Mouse (Mus musculus): ENCODE measurements around the gene Pramef6.
"Not testable (repeated sequence)": the region's sequence is repeated elsewhere in the genome, so short reads cannot be mapped to it uniquely, and the experiment has no call there.

The Pramef6 gene

DNA sequence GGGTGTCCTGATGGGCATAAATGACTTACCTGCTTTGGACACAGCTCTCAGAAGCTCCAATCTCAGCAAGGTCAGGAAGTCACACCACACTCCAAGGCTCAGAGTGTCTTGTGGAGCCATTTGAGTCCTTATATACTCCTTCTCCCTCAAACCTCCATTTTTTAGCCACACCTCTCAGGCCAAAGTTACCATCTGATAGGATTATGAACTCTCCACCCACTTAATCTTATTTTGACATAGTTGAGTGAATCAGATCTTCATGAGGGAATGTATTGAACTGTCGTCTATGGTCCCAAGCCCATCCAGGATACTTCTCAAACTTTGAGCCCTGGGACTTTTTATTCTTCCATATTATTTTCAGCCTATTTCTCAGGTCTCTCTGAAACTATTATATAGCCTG lies at the start of gene Pramef6:
Gene Pramef6 (minus strand): TSS at position 101 of the 400 bp plus-strand sequence.
- DNase-seq, result not testable (repeated sequence)

DNA sequence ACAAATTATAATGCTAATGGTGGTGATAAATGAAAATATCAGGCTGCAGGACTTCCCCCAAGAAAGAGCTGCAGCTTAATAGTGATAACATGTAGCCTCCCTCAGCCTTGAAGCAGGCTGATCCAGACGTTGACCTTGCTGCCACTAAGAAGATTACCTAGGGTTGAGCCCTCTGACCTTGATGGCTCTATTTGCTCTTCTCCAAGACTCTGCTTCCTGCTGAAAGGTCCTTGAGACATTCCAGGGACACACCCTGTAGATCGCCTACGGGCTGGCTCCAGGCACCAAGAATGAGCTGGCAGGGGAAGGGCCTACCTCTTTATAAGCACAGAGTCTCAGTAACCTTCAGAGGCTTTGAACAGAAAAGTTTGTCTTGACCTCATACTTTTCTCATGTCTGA lies 5.8 kb downstream of the Pramef6 start:
- not testable (repeated sequence) for DNase-seq

DNA sequence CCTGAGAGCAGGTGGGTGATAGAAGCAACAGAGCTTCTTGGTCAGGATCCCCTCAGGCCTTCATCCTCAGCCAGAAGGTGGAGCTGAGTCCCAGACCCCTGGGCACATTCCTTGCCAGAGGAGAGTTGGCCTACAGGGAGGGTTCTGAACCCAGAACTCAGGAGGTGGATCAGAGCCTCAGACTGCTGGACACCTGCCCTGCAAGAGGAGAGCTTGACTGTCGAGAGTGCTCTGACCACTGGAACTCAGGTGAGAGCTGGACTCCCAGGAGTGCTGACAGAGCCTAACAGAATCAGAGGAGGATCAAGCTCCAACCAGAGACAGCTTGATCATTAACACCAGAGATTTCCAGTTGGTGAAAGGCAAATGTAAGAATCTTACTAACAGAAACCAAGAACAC lies 17.8 kb downstream of the Pramef6 start:
- peak; percentile 63 for DNase-seq

GRCm38 (mm10) chr4:143846197-143846596 lies 54.0 kb downstream of the Pramef6 start, which contains the start of gene Gm13103:
Gm13103 (plus strand) TSS chr4:143846497.
- not testable (repeated sequence) for DNase-seq
